Mouse (Mus musculus) heart, postnatal 0 days (tissue): ENCODE results near the gene Pparg. TPM values are rescaled to one million over a fixed set of nuclear protein-coding genes. Genes with fewer than 3 reads are reported as not detected.

ENCODE experiments used
- ATAC-seq: fragments of 200-750 bp; cut with Nextera tagmentation; 2 replicates; pipeline ENCODE4 v1.8.0; 2017; ENCODE audit warnings: low read depth, moderate number of reproducible peaks, moderate library complexity; ENCODE audit not compliant: insufficient read depth
- DNase-seq: peaks from one replicate; pipeline ENCODE4 v3.0.0-alpha.2; 2016; ENCODE audit warnings: low spot score
- H3K27ac ChIP-seq: fragments of 300-500 bp; sonication (generic); 2 replicates; pipeline ENCODE4 v1.5.1; 2014; ENCODE audit warnings: low read depth, mild to moderate bottlenecking
- H3K27me3 ChIP-seq: fragments of 300-500 bp; sonication (generic); 2 replicates; pipeline ENCODE4 v1.6.1; 2014; ENCODE audit warnings: low read length, mixed read lengths; ENCODE audit not compliant: control insufficient read depth, insufficient read depth
- H3K36me3 ChIP-seq: fragments of 300-500 bp; sonication (generic); replicated peaks from 2 replicates; pipeline ENCODE4 v1.6.1; 2014; ENCODE audit warnings: low read length, mixed read lengths; ENCODE audit not compliant: control insufficient read depth, insufficient read depth
- H3K4me1 ChIP-seq: fragments of 300-500 bp; sonication (generic); 2 replicates; pipeline ENCODE4 v1.6.1; 2014; ENCODE audit warnings: antibody characterized with exemption; ENCODE audit not compliant: control insufficient read depth, insufficient read depth
- H3K4me2 ChIP-seq: fragments of 300-500 bp; sonication (generic); 2 replicates; pipeline ENCODE4 v1.6.1; 2014; ENCODE audit warnings: low read depth, mild to moderate bottlenecking, low read length, moderate library complexity
- H3K4me3 ChIP-seq: fragments of 300-500 bp; sonication (generic); 2 replicates; pipeline ENCODE4 v1.5.1; 2014; ENCODE audit warnings: low read depth, low read length
- H3K9ac ChIP-seq: fragments of 300-500 bp; sonication (generic); replicated peaks from 2 replicates; pipeline ENCODE4 v1.6.1; 2014; ENCODE audit warnings: low read depth, low read length, mixed read lengths
- H3K9me3 ChIP-seq: fragments of 300-500 bp; sonication (generic); replicated peaks from 2 replicates; pipeline ENCODE4 v1.6.1; 2016; ENCODE audit warnings: low read length; ENCODE audit not compliant: control insufficient read depth
- CTCF ChIP-seq: IDR thresholded peaks from 2 replicates; pipeline ENCODE4 v1.5.1; 2016; ENCODE audit warnings: antibody characterized with exemption, control low read depth, low read depth
- EP300 ChIP-seq: IDR thresholded peaks from 2 replicates; pipeline ENCODE4 v1.6.1; 2016; ENCODE audit warnings: antibody characterized with exemption, low read depth
- WGBS: fragments of 180-500 bp; shearing (Covaris S2); extraction: QIAGEN DNeasy Blood & Tissue Kit; methylation state at CpG from one replicate; pipeline ENCODE4 v1.1.7; 2014; 5-methylcytosine and 5-hydroxymethylcytosine counted together
- polyA plus RNA-seq: library from polyadenylated mRNA; unstranded; fragments of >200 nt; fragmentation: Nextera tagmentation; extraction: Ambion mirVana; gene quantifications from 2 replicates; pipeline ENCODE4 v1.2.1, GENCODE M21; 2015
- total RNA-seq: library from RNA; depleted of rRNA; stranded (reverse); fragments of >200 nt; gene quantifications from 2 replicates; pipeline ENCODE4 v1.2.3, GENCODE M21; 2014; ENCODE audit warnings: low replicate concordance

The Pparg gene
- total and polyA plus RNA-seq, 2 experiments from 2014 or later: 5.8 to 8.0 TPM

DNA sequence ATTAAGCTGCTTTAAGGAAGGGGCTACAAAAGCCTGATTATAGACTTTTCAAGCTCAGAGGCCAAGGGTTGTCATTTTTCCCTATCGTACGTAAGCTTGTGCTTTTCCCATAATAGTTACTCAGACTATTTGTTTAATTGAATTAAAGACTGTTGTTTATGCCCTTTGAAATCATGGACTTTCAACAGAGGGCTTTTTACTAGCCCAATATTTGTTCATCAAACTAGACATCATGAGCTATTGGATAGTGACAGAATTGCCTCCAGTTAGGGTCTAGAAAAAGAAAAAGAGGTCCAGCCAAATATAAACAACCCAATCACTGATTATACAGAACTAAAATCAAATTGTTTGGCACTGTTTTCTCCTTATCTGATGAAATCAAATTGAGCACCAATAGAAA, 104.7 kb downstream of the Pparg start:
- H3K27ac ChIP-seq: no peak overlapping the region
- H3K27me3 ChIP-seq: no peaks in the 10 kb centered on the region
- no peak for ATAC-seq
- no peak overlapping the region for H3K9ac ChIP-seq
- no peak for TF ChIP-seq CTCF
- TF ChIP-seq EP300: no peak
- H3K9me3 ChIP-seq: no peaks in the 10 kb centered on the region
- peaks cover 8% of the 10 kb centered on the region for H3K4me1 ChIP-seq
- no peak for DNase-seq
- 83% methylated on average over 2 of the region's 2 CpGs for WGBS
- H3K36me3 ChIP-seq: no peaks in the 10 kb centered on the region
- H3K4me3 ChIP-seq: no peak overlapping the region
- H3K4me2 ChIP-seq: no peak overlapping the region

DNA sequence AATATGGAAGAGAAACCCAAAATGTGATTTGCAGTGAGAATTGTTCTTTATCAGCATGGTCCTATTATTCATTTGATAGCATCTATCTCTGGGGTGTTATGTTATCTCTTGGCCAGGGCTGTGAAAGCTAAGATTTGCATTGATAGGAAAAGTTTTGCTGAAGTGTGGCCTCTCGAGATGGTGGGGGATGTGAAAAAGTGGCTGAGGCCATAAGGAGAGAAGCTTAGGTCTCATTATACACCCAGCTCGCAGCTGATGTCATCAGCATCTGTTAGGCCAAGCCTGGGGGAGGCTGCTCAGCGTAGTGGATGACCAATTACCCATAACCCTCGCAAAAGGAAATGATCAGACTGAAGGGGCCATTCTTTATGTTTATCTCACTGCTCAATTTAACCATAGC, 105.1 kb downstream of the Pparg start:
- no peak overlapping the region for H3K27ac ChIP-seq
- WGBS: 22% methylated on average over 4 of the region's 4 CpGs
- TF ChIP-seq CTCF (no peak), EP300 (no peak)

DNA sequence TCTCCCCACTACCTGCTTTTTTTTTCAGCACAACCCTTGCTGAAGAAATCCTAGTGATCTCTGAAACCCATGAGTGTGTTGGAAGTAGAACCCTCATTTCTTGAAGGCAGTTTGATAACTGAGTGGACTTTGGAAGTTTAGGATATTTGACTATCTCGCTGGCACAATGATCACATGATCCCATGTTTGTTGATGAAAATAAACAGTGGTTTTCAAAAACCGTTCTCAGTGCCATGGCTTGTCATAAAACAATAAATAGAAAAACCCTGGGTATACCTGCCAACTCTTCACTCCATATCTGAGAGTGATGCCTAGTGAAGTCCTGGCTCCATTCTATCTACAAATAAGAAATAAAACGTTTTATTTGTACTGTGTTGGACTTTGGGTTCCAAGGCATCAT, 105.8 kb downstream of the Pparg start:
- TF ChIP-seq CTCF (no peak), EP300 (no peak)
- WGBS: 55% methylated on average over 3 of the region's 3 CpGs
- no peak for ATAC-seq
- Histone ChIP-seq H3K27ac (no peak overlapping the region), H3K36me3 (no peaks in the 10 kb centered on the region), H3K9ac (no peak overlapping the region), H3K9me3 (no peaks in the 10 kb centered on the region), H3K4me3 (no peak overlapping the region), H3K4me1 (peaks cover 8% of the 10 kb centered on the region), H3K27me3 (no peaks in the 10 kb centered on the region), H3K4me2 (no peak overlapping the region)
- no peak for DNase-seq

More for the DNA sequence above, 105.1 kb downstream of the Pparg start:
- no peak overlapping the region for H3K4me2 ChIP-seq
- H3K36me3 ChIP-seq: no peaks in the 10 kb centered on the region
- H3K4me3 ChIP-seq: no peak overlapping the region
- no peaks in the 10 kb centered on the region for H3K9me3 ChIP-seq
- no peaks in the 10 kb centered on the region for H3K27me3 ChIP-seq
- ATAC-seq (no peak), DNase-seq (no peak)
- H3K4me1 ChIP-seq: peaks cover 8% of the 10 kb centered on the region
- H3K9ac ChIP-seq: no peak overlapping the region

DNA sequence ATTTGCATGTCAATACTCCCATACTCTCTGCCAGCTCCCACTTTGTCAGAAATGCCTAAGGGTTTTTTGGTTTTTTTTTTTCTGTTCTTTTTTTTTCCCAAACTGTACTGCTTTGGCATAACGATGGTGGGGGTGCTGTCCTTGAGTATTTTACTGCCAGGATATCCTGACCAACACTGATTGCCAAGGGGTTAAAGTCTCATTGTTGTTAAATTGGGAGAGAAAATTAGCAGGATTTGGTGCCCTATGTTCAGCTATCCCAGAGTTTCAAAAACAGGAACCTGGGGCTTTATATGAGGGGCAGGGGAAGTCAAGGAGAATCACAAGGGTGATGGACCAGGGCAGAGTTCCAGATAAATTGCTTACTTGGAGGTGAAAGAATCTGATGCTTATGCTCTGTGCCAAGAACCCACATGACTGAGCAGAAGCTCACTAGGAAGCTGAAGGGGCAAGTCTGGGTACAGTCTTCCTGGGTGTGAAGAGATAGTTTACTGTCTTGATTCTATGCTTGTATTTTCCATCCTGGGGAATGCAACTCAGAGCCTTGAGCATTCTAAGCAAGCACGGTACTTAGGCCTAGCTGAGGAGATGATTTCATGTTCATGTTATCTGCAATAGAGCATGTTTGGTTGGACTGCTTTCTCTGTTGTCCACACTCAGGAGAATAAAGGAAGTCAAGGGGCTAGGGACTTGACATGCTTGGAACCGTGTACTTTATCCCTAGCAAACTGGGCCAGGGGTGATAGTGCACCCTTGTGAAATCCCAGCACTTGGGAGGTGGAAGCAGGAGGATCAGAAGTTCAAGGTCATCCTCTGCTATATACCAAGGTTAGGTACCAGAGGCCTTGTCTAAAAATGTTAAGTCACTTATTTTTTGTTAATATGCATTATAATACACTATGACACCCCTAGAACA, 109.2 kb downstream of the Pparg start:
- DNase-seq (no peak), ATAC-seq (no peak)
- Histone ChIP-seq H3K27me3 (no peaks in the 10 kb centered on the region), H3K27ac (no peak overlapping the region), H3K4me3 (no peak overlapping the region), H3K36me3 (no peaks in the 10 kb centered on the region), H3K4me1 (peaks cover 8% of the 10 kb centered on the region), H3K9me3 (no peaks in the 10 kb centered on the region), H3K9ac (no peak overlapping the region), H3K4me2 (no peak overlapping the region)
- TF ChIP-seq CTCF (no peak), EP300 (no peak)
- 30% methylated on average over 3 of the region's 3 CpGs for WGBS

DNA sequence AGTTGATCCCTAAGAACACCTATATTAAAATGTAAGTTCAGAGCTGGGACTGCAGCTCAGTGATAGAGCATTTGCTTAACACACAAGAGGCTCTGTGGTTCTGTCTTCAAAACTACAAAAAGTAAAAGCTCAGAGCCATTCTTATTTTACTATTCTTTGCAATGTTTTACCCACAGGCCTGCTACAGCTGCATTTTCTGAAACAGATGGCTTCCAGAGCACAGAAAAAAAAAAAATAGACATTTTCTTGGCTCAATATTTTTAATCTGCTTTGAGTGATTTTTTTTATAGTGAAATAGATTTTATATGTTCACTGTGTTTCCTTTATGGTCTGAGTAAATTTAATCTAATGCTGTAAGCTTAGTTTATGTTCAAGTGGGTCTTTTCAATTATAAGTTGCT, 111.2 kb downstream of the Pparg start:
- Histone ChIP-seq H3K9me3 (no peaks in the 10 kb centered on the region), H3K27me3 (no peaks in the 10 kb centered on the region), H3K36me3 (no peaks in the 10 kb centered on the region), H3K4me3 (no peak overlapping the region), H3K4me2 (no peak overlapping the region), H3K27ac (no peak overlapping the region), H3K4me1 (peaks cover 14% of the 10 kb centered on the region), H3K9ac (no peak overlapping the region)
- TF ChIP-seq EP300 (no peak), CTCF (no peak)
- no peak for DNase-seq
- no peak for ATAC-seq
